Mouse (Mus musculus): ENCODE measurements at regions not wholly inside any gene's neighbourhood (a gene's known extent, or its start where the extent isn't known, plus 50 kb on each side); places are given as distances from the start of the nearest gene placed in this dataset.
"Not testable (repeated sequence)": the region's sequence is repeated elsewhere in the genome, so short reads cannot be mapped to it uniquely, and the experiment has no call there.

- no peak for DNase-seq (ENCODE audit: low spot score)
Observed at GRCm38 (mm10) chr12:15565941-15566784, 250.6 kb downstream of the Trib2 start.

GRCm38 (mm10) chr12:15562826-15563225 lies 253.9 kb downstream of the Trib2 start:
- DNase-seq (ENCODE audit: low spot score): no peak

GRCm38 (mm10) chr12:15555471-15555870 lies 261.3 kb downstream of the Trib2 start:
- no peak for DNase-seq (ENCODE audit: low spot score)

GRCm38 (mm10) chr12:15553681-15554007 lies 263.1 kb downstream of the Trib2 start:
- no peak for DNase-seq (ENCODE audit: low spot score)

- no peak for DNase-seq (ENCODE audit: low spot score)
Observed at GRCm38 (mm10) chr12:15552979-15553680, 263.6 kb downstream of the Trib2 start.

GRCm38 (mm10) chr12:15552210-15552609 lies 264.5 kb downstream of the Trib2 start:
- DNase-seq (ENCODE audit: low spot score): no peak

GRCm38 (mm10) chr12:15551281-15551900 lies 265.3 kb downstream of the Trib2 start:
- no peak for DNase-seq (ENCODE audit: low spot score)

- DNase-seq (ENCODE audit: low spot score): no peak
Observed at GRCm38 (mm10) chr12:15544351-15544750, 272.4 kb downstream of the Trib2 start.

- no peak for DNase-seq (ENCODE audit: low spot score)
Observed at GRCm38 (mm10) chr12:15542486-15542885, 274.2 kb downstream of the Trib2 start.

GRCm38 (mm10) chr12:15536852-15537368 lies 279.8 kb downstream of the Trib2 start:
- no peak for DNase-seq (ENCODE audit: low spot score)

- no peak for DNase-seq (ENCODE audit: low spot score)
Observed at GRCm38 (mm10) chr12:15536247-15536646, 280.5 kb downstream of the Trib2 start.

- DNase-seq (ENCODE audit: low spot score): peak; percentile 56
Observed at GRCm38 (mm10) chr12:15535822-15536221, 280.9 kb downstream of the Trib2 start.

GRCm38 (mm10) chr12:15520783-15521407 lies 295.8 kb downstream of the Trib2 start:
- DNase-seq (ENCODE audit: low spot score): no peak

GRCm38 (mm10) chr12:15511994-15512393 lies 304.7 kb downstream of the Trib2 start:
- no peak for DNase-seq (ENCODE audit: low spot score)

GRCm38 (mm10) chr12:15507576-15507975 lies 309.1 kb downstream of the Trib2 start:
- DNase-seq (ENCODE audit: low spot score): no peak

GRCm38 (mm10) chr12:15493640-15494039 lies 323.1 kb downstream of the Trib2 start:
- no peak for DNase-seq (ENCODE audit: low spot score)

GRCm38 (mm10) chr12:15472741-15473140 lies 344.0 kb downstream of the Trib2 start:
- DNase-seq (ENCODE audit: low spot score): no peak

- no peak for DNase-seq (ENCODE audit: low spot score)
Observed at GRCm38 (mm10) chr12:15459429-15459828, 357.3 kb downstream of the Trib2 start.

GRCm38 (mm10) chr12:15456369-15456768 lies 360.4 kb downstream of the Trib2 start:
- not testable (repeated sequence) for DNase-seq (ENCODE audit: low spot score)

GRCm38 (mm10) chr12:15455744-15456143 lies 361.0 kb downstream of the Trib2 start:
- no peak for DNase-seq (ENCODE audit: low spot score)

- DNase-seq (ENCODE audit: low spot score): no peak
Observed at GRCm38 (mm10) chr12:15449484-15449883, 367.2 kb downstream of the Trib2 start.

- no peak for DNase-seq (ENCODE audit: low spot score)
Observed at GRCm38 (mm10) chr12:15416180-15416766, 400.4 kb downstream of the Trib2 start.

All from urinary bladder, adult 2 months (tissue).